Mouse (Mus musculus) layer of hippocampus, adult 9-10 months (tissue): ENCODE data around the gene Gm525.
A peak's percentile ranks its signal among the peaks of the same experiment; 100 is the strongest.
"Not testable (repeated sequence)": the region's sequence is repeated elsewhere in the genome, so short reads cannot be mapped to it uniquely, and the experiment has no call there.

ENCODE experiments used
- DNase-seq: peaks from one replicate; pipeline ENCODE4 v3.0.0; 2022; ENCODE audit warnings: low spot score

The Gm525 gene

DNA sequence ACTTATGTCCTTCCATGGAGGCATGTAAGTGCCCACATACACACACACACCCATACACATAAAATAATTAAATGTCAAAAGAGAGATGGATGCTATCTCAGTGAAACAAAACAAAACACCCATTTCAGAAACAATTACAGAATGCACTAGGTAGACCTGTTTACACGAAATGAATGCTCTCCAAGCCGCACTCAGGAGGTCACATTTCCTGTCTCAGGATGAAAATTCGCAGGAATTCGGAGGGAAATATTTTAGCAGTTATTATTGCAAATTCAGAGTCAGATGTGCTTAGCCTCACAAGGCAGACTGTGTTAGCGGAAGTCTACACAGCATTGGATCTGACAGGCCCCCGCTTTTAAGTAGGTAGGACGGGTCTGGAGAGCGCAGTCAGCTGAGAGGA, at the start of gene Gm525:
Gene Gm525, plus strand, starts transcription at position 301 of the 400 bp plus-strand sequence.
- DNase-seq = no peak

DNA sequence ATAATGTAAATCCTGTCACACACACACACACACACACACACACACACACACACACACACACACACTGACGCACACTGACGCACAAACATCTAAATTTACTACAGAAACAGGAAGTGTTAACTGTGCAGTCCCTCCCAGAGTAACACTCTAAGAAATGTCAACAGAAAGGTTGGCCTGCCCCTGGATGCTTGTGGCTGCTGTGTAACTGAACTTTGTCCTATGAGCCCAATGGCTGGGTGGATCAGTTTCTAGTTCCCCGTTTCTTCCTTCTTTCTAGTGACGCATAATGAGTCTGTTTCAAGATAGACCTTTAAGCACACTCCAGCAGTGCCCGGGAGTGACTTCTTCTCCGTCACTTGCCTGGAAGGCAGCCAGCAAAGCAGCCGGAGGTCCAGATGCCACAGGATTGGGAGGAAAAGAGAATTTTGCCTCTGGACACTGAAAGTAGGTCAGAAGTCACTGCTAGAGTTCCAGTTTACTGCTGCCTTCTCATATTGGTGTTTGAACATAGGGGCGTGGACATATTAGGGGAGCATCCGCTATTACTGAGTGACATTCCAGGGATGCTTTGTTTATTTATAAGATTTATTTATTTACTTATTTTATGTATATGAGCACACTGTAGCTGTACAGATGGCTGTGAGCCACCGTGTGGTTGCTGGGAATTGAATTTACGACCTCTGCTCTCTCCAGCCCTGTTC, 49.3 kb upstream of the Gm525 start:
- peak; percentile 24 for DNase-seq

DNA sequence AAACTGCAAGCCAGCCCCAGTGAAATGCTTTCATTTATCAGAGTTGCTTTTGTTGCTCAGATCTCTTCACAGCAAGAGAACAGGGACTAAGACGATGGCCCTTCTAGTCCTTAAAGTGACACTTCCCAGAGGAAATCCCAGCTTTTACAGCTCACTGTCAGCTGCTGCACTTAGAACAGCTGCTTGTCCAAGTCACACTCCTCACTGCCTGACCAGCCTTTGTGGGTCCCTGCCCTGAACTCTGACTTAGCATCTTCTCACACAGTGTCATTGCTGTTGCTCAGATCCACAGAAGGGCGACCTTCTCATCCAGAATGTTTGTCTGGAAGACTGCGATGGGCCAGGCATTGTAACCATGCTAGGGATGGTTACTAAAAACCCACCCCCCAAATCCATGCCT, 48.0 kb upstream of the Gm525 start:
- DNase-seq = no peak

DNA sequence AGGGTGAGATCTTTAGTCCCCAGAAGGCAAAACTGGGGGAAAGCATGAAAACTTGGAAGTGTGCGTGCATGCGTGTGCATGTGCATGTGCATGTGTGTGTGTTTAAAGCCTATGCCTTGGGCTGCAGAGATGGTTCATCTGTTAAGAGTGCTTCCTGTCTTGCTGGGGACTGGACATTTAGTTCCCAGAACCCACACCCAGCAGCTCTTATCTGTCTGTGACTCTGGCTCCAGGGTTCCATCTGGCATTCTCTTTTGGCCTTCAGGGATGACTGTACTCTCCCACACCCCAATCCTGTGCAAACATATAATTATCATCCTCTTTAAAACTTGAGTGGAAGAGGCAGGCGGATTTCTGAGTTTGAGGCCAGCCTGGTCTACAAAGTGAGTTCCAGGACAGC, 47.5 kb upstream of the Gm525 start:
- no peak for DNase-seq

DNA sequence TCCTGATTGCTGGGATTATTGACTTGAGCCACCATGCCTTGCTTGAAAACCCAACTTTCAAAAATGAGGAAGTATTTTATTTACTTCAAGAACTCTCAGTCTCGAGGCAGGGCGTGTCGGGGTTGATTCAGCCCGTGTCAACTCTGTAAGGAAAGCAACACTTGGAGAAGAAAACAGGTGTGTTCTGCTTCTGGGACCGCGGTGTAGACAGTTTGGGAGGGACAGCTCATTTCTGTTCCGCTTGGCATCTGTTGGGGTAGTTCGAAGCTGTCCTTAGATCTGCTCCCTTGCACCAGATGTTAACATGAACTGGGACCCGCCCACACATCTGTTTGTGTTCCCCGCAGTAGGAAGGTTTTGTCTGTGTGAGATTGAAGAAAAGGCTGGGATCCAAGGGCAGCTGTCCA, 45.7 kb upstream of the Gm525 start:
- no peak for DNase-seq

DNA sequence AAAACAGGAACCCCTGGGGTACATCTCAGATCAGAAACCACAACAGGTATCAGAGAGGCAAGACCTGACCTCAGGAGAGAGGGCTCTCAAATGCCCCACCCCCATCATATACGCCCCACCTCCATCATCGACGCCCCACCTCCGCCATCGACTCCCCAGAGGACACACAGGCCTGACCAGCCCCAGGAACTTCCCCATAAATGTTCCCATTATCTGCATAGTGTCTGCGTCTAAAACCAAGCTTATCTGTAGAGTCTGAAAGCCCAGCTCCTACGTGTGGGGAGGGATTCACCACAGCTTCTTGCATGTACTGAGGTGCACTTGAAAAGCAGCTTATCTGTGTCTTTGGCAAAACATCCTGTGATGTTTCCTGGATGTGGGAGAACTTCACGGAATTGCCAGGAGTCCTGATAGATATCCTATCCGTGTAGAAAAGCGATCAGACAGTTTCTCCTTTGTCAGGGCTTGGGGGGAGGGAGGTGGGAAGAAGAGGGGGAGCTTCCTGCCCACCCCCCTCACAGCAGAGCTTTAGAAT, 44.7 kb upstream of the Gm525 start:
- DNase-seq = no peak

DNA sequence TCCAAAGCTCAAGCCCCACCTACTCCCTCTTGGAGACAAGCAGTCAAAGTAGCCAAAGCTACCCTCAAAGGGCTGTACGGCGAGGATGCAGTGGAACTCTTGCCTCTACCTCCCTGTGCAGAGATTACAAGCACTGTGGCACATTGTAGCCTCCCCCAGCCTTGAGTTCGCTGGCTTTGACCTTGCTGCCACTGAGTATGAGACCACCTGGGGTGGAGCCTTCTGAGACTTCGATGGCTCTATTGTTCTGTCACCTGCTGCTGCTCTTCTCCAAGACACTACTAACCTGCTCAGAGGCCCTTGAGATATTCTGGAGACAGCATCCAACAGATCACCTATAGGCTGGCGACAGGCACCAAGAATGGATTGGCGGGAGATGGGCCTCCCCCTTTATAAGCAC, 43.1 kb upstream of the Gm525 start:
- no peak for DNase-seq

DNA sequence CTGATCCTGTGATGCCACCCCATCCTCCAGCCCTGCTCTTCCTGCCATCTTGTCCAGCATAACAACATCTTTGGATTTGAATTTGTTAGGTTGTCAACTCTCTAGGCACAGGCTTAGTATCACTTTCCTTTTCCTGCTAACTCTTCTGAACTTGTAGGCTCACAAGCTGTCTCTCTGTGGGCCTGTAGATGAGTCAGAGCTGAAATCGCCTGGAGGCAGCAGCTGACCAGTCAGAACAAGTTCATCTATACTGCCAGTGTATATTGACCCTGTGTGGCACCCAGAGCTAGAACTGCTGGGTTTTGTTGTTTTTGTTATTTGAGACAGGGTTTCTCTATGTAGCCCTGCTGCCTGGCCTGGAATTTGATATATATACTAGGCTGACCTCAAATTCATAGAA, 42.5 kb upstream of the Gm525 start:
- no peak for DNase-seq

DNA sequence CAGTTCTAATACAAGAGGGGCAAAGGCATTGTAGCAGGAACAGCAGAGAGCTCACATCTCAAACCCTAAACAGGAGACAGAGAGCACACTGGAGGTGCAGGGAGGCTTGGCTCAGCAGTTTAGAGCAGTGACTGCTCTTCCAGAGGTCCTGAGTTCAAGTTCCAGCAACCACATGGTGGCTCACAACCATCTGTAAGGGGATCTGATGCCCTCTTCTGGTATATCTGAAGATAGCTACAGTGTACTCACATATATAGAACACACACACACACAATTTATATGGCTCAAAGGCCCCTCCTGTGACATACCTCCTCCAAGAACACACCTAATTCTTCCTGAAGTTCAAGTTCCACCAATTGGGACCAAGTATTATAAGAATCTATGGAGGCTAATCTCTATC, 39.0 kb upstream of the Gm525 start:
- DNase-seq = no peak

DNA sequence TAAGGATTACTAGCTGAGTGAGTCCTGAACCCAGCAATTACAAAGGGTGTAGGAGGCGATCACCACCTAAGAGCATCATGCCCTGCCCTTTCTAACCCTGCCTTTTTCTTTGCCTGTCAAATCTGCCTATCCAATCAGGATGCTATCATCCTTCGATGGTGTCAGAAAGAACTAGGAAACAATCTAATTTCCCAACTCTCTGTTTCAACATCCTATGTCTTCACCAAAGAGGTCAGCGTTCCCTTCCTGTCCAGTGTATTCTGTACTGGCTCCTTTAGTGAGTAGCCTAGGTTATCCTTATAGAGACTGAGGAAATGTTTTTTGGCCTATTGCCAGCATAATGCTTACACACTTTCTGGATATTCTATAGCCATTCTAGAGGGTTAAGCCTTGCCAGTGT, 38.1 kb upstream of the Gm525 start:
- no peak for DNase-seq

DNA sequence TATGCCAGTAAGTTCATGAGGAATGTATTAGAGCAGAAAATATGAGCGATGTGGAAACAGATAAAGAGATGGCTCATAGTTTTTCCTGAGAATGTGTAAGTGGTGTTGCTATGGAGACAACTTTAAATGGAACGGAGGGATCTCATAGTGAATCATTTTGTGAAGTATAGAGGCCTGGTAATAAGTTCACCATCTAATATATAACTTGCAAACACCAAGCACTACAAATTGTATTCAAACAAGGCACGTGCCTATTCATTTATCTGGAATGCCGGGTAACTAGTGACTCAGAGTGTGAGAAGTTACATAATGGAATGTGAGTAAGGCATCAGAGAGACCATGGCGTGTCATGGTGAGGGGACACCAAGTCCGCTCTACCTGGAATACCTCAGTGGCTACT, 35.1 kb upstream of the Gm525 start:
- DNase-seq = no peak

DNA sequence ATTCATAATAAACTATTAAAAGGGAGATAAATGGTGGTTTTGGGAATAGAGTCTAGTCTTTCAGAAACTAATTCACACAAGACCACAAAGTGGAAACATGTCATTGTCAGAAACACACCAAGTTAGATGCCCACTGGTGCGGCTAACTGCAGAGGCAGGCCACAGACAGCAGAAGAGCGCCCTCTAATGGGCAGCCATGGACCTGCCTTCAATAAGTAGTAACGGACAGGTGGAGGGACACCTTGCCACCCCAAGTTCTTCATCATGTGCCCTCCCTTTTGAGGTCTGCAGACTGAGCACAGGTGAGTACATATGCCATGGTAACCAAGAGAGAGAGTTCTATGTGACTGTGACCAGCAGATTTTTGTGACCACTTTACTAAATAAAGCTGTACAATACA, 34.3 kb upstream of the Gm525 start:
- DNase-seq = no peak

DNA sequence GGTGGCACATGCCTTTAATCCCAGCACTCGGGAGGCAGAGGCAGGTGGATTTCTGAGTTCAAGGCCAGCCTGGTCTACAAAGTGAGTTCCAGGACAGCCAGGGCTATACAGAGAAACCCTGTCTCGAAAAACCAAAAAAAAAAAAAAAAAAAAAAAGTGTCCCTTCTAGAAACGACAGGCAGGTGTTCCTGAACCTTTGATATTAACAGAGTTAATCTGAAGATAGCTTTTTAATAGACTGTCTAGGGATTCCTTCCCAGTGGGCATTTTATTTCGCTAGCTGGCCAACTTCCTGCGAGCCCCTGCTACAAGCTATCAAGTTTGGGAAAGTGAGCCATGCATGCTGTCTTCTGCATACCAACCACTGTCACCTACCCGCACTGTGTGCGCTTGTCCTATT, 32.6 kb upstream of the Gm525 start:
- DNase-seq = not testable (repeated sequence)

DNA sequence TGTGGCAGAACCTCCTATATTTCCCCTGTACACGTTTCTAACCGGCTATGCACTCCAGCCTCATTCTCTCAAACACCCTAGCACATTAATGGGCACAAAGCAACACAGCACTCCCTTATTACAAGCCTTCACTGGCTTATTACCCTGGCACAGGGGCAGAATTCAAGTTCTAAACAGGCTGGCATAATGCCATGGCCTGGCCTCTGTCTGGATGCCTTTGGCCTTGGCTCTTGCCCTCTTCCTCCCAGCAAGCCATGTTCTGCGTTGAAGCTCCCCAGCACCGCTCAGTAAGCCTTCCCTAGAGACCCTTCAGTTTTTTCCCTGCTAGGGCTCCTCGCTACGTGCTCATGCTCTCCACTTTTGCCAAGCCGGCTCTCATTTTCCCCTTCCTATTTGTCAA, 30.6 kb upstream of the Gm525 start:
- no peak for DNase-seq

DNA sequence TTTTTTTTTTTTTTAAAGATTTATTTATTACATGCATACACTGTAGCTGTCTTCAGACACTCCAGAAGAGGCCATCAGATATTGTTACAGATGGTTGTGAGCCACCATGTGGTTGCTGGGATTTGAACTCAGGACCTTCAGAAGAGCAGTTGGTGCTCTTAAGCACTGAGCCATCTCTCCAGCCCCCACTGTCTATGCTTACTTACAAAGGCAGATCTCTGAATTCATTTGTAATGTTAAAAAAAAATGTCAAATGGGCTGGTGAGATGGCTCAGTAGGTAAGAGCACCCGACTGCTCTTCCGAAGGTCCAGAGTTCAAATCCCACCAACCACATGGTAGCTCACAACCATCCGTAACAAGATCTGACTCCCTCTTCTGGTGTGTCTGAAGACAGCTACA, 28.1 kb upstream of the Gm525 start:
- not testable (repeated sequence) for DNase-seq

DNA sequence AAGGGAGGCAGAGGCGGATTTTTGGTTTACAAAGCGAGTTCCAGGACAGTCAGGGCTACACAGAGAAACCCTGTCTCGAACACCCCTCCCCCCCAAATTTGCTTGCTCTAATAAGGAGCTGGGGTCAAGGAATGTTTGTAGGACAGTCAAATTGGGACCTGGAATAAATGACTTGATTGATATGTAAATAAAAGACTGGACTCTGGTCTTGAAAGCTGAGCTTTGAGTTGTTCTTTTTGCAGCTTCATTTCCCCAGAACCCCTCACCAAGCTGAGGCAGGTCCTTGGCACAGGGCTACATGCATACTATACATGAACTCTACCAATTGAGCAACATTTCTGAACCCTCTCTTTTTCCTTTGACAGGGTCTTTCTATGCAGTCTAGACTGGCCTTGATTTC, 27.6 kb upstream of the Gm525 start:
- DNase-seq = no peak

DNA sequence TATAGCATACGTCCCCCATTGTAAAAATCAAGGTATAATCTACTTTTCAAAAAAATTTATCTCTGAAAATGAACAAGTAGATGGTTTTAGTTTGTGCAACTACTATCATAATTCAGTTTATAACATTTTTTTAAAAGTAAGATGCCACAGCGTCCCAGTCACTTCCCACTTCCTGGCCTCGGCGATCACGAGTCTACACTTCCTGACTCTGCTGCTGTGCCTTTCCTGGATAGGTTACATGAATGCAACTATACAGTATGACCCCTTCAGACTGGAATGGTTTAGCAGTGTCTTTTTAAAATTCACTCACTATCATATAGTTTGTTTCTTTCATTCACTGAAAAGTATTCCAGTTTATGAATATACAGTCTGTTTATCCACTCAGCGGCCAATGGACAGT, 21.9 kb upstream of the Gm525 start:
- no peak for DNase-seq

DNA sequence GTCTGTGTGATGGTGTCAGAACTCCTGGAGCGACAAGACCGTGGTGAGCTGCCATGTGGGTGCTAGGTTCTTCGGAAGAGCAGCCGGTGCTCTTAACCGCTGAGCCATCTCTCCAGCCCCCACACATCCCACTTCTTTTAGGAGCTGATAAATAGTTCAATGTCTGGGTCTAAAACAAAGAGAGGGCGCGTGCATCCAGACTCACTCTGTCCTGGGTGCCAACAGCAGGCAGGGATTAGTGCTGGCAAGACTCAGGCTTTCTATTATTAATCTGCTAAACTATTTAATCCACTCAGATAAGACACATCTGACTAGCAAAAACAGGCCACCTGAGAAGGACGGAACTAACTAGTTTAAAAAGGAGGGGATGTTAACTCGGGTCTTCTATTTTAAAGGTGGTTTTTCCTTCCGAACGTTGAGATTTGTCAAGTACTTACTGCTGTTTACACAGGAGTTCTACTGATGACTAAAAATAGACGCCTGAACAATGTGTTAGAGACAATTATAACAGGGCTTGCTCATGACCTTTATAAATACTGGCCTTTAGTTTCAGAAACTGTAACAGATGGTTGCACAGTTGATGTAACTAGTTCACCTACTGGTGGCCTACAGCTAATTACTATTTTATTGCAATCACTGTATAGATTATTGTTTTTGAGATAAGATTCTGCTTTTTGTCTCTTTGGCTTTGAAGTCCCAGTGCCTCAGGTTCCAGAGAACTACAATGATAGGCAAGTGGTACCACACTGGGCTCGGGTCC, 17.5 kb upstream of the Gm525 start:
- DNase-seq = no peak

DNA sequence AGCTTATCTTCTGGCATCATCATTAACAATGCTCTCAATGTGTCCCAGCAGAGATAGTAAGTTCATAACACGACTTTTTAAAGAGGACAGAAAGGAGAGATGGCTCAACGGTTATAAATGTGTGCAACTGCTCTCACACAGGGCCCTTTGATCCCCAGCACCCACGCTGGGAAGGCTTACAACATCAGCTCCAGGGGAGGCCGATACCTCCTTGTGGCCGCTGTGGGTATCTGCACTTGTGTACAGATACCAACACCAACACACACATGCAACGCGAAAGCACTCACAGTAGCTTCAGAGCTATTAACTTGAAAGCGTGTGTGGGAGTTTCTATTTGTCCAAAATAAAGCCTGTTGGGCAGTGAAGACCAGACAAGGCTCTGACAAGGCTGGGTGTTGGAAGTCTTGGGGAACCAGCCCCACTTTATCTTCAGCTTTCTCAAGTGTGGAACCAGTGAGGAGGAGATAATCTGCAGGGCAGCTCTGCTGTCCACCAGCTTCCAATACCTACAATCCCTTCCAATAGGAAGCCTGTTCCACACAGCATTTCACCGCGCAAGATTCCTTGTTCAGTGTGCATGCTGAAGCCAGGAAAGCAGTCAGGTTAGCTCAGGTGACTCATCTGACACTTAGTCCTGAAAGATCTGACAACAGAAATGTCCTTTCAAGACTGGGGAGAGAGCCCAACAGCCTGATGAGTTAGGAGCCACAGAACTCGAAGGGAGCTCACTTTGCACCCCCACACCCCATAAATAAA, 14.9 kb upstream of the Gm525 start:
- DNase-seq = no peak

DNA sequence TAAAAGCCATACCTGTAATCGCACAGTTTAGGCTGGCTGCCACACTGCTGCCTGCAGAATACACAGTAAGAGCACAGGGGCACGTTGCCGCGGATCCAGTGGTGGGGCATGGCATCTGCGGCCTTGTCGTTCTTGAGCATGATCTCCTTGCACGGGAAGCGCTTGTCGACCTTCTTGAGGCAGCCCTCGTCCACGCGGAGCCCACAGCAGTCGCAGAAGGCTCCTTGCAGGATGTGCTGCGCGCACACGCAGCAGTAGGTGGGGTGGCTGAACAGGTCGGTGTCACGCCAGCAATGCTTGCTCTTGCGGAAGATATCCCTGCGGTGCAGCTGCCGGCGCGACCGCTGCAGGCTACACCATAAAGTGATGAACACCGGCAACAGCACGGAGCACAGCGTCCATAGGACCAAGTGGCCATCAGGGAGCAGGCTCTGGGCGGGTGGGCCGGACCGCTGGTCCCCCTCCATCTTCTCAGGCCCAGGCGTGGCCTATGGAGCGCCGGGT, 13.7 kb upstream of the Gm525 start:
- no peak for DNase-seq

DNA sequence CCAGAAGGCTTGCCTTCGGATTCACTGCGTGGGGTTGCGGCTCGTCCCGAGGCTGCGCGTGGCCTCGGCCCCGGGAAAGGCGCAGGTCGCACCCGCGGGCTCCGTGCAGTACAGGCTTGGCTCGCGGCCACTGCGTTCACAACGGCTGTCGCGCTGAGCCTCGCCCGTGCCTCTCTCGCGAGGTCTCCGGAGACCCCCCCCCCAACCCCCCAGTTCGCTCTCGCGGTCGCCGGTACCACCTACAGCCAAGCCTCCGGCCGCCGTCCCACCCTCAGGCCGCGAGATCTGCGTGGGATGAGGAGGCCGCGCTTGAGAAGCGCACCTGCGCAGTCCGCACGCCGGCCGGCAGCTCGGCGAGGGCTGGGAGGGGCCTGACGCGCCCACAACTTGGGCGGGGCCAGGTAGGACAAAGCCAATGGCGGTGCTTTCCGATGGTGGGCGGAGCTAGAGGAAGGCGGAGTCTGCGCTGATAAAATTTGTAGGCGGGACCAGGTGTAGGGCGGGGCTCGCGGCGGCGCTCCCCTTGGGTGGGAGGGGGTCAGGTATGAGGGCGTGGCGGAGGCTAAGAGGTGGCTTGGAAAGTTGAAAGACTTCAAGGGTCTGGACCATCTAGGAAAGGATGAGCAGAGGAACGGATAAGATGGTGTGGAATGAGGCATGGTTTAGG, 13.1 kb upstream of the Gm525 start:
- peak; percentile 67 for DNase-seq

DNA sequence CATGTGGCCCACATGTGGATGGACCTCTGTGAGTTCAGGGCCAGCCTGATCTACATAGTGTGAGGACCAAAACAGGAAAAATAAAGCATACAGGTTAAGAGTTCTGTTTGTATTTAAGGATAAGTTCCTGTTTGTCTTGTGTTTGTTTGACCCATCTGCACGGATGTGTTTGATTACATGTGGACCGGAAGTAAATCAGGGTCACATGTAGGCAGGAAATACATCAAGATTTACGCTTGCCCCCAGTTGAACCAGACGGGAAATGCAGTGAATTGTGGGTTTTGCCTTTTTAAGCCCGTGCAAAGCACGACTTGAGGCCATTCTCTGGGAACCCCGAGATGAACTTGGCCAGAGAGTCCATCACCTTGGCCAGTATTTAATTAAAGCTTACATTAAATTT, 12.3 kb upstream of the Gm525 start:
- no peak for DNase-seq
